Mouse (Mus musculus): Measurements from ENCODE around the gene Hacd3. TPM values are rescaled to one million over a fixed set of nuclear protein-coding genes. Genes with fewer than 3 reads are reported as not detected.

The Hacd3 gene
- polyA plus RNA-seq, 1 experiment from 2014 or later = 90.2 TPM

GRCm38 (mm10) chr9:64960978-64961320 lies 60.5 kb downstream of the Hacd3 start:
- H3K4me2 ChIP-seq (replicated peaks) = peak overlapping the region; percentile 63
- H3K27me3 ChIP-seq (replicated peaks) = no peaks in the 10 kb centered on the region
- WGBS = 0% methylated on average over 17 of the region's 17 CpGs
- H3K9ac ChIP-seq = peak overlapping the region; percentile 93
- H3K9me3 ChIP-seq = no peaks in the 10 kb centered on the region
- H3K4me3 ChIP-seq (replicated peaks) = peak overlapping the region; percentile 72
- peaks cover 8% of the 10 kb centered on the region for H3K4me1 ChIP-seq (replicated peaks)
- H3K27ac ChIP-seq = peak overlapping the region; percentile 90
- ATAC-seq = peak; percentile 90
- peaks cover 14% of the 10 kb centered on the region; the same call in 1 of the 2 replicates for H3K36me3 ChIP-seq

GRCm38 (mm10) chr9:64960117-64960977 lies 61.1 kb downstream of the Hacd3 start, which contains the start of gene Ints14:
Gene Ints14 (plus strand): TSS chr9:64960905.
- H3K9me3 ChIP-seq = no peaks in the 10 kb centered on the region
- peak within 1 kb of the TSS; percentile 72 for H3K4me3 ChIP-seq (replicated peaks)
- no peaks in the 10 kb centered on the region for H3K27me3 ChIP-seq (replicated peaks)
- peak within 1 kb of the TSS; percentile 63 for H3K4me2 ChIP-seq (replicated peaks)
- peak within 1 kb of the TSS; percentile 93 for H3K9ac ChIP-seq
- H3K4me1 ChIP-seq (replicated peaks) = peaks cover 8% of the 10 kb centered on the region
- H3K27ac ChIP-seq = peak within 1 kb of the TSS; percentile 90
- peak; percentile 98 for ATAC-seq
- 2% methylated on average over 29 of the region's 29 CpGs for WGBS
- 0 out of 2 replicates have a peak, but pooled peaks cover 11% of the 10 kb centered on the region for H3K36me3 ChIP-seq

GRCm38 (mm10) chr9:64957276-64957675 lies 64.2 kb downstream of the Hacd3 start:
- no peaks in the 10 kb centered on the region for H3K9me3 ChIP-seq
- no peak for ATAC-seq
- 86% methylated on average over 3 of the region's 3 CpGs for WGBS

GRCm38 (mm10) chr9:64956337-64956736 lies 65.2 kb downstream of the Hacd3 start:
- no peak for ATAC-seq
- Histone ChIP-seq H3K9ac (peak overlapping the region; percentile 23; the same call in 1 of the 2 replicates), H3K27ac (no peak overlapping the region), H3K27me3 (replicated peaks) (peaks cover 8% of the 10 kb centered on the region; the same call in 1 of the 2 replicates), H3K9me3 (no peaks in the 10 kb centered on the region), H3K36me3 (no peaks in the 10 kb centered on the region), H3K4me1 (replicated peaks) (0 out of 2 replicates have a peak, but pooled peaks cover 3% of the 10 kb centered on the region), H3K4me3 (replicated peaks) (no peak overlapping the region), H3K4me2 (replicated peaks) (peak overlapping the region; percentile 47)
- WGBS = 24% methylated on average over 12 of the region's 12 CpGs

More at GRCm38 (mm10) chr9:64957276-64957675, 64.2 kb downstream of the Hacd3 start:
- Histone ChIP-seq H3K4me3 (replicated peaks) (no peak overlapping the region), H3K9ac (no peak overlapping the region), H3K27me3 (replicated peaks) (no peaks in the 10 kb centered on the region), H3K36me3 (no peaks in the 10 kb centered on the region), H3K4me1 (replicated peaks) (peaks cover 8% of the 10 kb centered on the region), H3K27ac (no peak overlapping the region), H3K4me2 (replicated peaks) (no peak overlapping the region)

GRCm38 (mm10) chr9:64953190-64953589 lies 68.3 kb downstream of the Hacd3 start:
- H3K9me3 ChIP-seq = no peaks in the 10 kb centered on the region
- H3K4me3 ChIP-seq (replicated peaks) = no peak overlapping the region
- H3K4me2 ChIP-seq (replicated peaks) = no peak overlapping the region
- no peak for ATAC-seq
- H3K9ac ChIP-seq = no peak overlapping the region
- WGBS = 51% methylated on average over 7 of the region's 7 CpGs
- peaks cover 12% of the 10 kb centered on the region; the same call in 1 of the 2 replicates for H3K27me3 ChIP-seq (replicated peaks)
- 0 out of 2 replicates have a peak, but pooled peaks cover 3% of the 10 kb centered on the region for H3K4me1 ChIP-seq (replicated peaks)
- H3K27ac ChIP-seq = no peak overlapping the region
- H3K36me3 ChIP-seq = no peaks in the 10 kb centered on the region

GRCm38 (mm10) chr9:64952055-64952454 lies 69.4 kb downstream of the Hacd3 start:
- no peak overlapping the region for H3K4me3 ChIP-seq (replicated peaks)
- no peak overlapping the region for H3K27ac ChIP-seq
- H3K4me2 ChIP-seq (replicated peaks) = no peak overlapping the region
- WGBS = 15% methylated on average over 5 of the region's 5 CpGs
- no peak for ATAC-seq
- H3K9ac ChIP-seq = no peak overlapping the region
- peaks cover 12% of the 10 kb centered on the region; the same call in 1 of the 2 replicates for H3K27me3 ChIP-seq (replicated peaks)
- no peaks in the 10 kb centered on the region for H3K9me3 ChIP-seq
- no peaks in the 10 kb centered on the region for H3K36me3 ChIP-seq
- 0 out of 2 replicates have a peak, but pooled peaks cover 3% of the 10 kb centered on the region for H3K4me1 ChIP-seq (replicated peaks)

- Histone ChIP-seq H3K4me3 (replicated peaks) (no peak within 1 kb of the TSS), H3K27me3 (replicated peaks) (peaks cover 12% of the 10 kb centered on the region; the same call in 1 of the 2 replicates), H3K36me3 (no peaks in the 10 kb centered on the region), H3K4me1 (replicated peaks) (no peaks in the 10 kb centered on the region), H3K4me2 (replicated peaks) (no peak within 1 kb of the TSS), H3K9me3 (no peaks in the 10 kb centered on the region), H3K27ac (no peak within 1 kb of the TSS), H3K9ac (no peak within 1 kb of the TSS)
- ATAC-seq = no peak
- WGBS = 34% methylated on average over 11 of the region's 11 CpGs
Measured at GRCm38 (mm10) chr9:64951161-64951657, 70.3 kb downstream of the Hacd3 start, which contains the start of gene Slc24a1. Gene Slc24a1 (minus strand): TSS chr9:64951607.

- no peaks in the 10 kb centered on the region for H3K36me3 ChIP-seq
- no peak overlapping the region for H3K27ac ChIP-seq
- H3K4me2 ChIP-seq (replicated peaks) = no peak overlapping the region
- peaks cover 9% of the 10 kb centered on the region; the same call in 1 of the 2 replicates for H3K4me1 ChIP-seq (replicated peaks)
- no peak overlapping the region for H3K4me3 ChIP-seq (replicated peaks)
- ATAC-seq = no peak
- H3K9me3 ChIP-seq = no peaks in the 10 kb centered on the region
- H3K9ac ChIP-seq = no peak overlapping the region
- WGBS = 84% methylated on average over 9 of the region's 9 CpGs
- H3K27me3 ChIP-seq (replicated peaks) = peaks cover 12% of the 10 kb centered on the region; the same call in 1 of the 2 replicates
Measured at GRCm38 (mm10) chr9:64947483-64948095, 73.9 kb downstream of the Hacd3 start.

- Histone ChIP-seq H3K27ac (no peak overlapping the region), H3K9me3 (no peaks in the 10 kb centered on the region), H3K9ac (no peak overlapping the region), H3K36me3 (no peaks in the 10 kb centered on the region), H3K27me3 (replicated peaks) (no peaks in the 10 kb centered on the region), H3K4me2 (replicated peaks) (peak overlapping the region; percentile 39), H3K4me1 (replicated peaks) (peaks cover 9% of the 10 kb centered on the region; the same call in 1 of the 2 replicates), H3K4me3 (replicated peaks) (no peak overlapping the region)
- WGBS = 16% methylated on average over 11 of the region's 11 CpGs
- ATAC-seq = peak; percentile 76
Measured at GRCm38 (mm10) chr9:64943997-64944396, 77.5 kb downstream of the Hacd3 start.

GRCm38 (mm10) chr9:64941650-64942049 lies 79.8 kb downstream of the Hacd3 start:
- Histone ChIP-seq H3K4me1 (replicated peaks) (peaks cover 9% of the 10 kb centered on the region; the same call in 1 of the 2 replicates), H3K9ac (no peak overlapping the region), H3K27me3 (replicated peaks) (no peaks in the 10 kb centered on the region), H3K27ac (no peak overlapping the region), H3K4me3 (replicated peaks) (no peak overlapping the region), H3K36me3 (no peaks in the 10 kb centered on the region), H3K9me3 (no peaks in the 10 kb centered on the region), H3K4me2 (replicated peaks) (no peak overlapping the region)
- ATAC-seq = no peak
- 79% methylated on average over 4 of the region's 4 CpGs for WGBS

- H3K4me2 ChIP-seq (replicated peaks) = no peak overlapping the region
Measured at GRCm38 (mm10) chr9:64940731-64941346, 80.7 kb downstream of the Hacd3 start.

More at GRCm38 (mm10) chr9:64940731-64941346, 80.7 kb downstream of the Hacd3 start:
- H3K27ac ChIP-seq = 0 out of 2 replicates have a peak overlapping the region, but pooled peaks have one; percentile 9
- WGBS = 63% methylated on average over 11 of the region's 11 CpGs
- no peaks in the 10 kb centered on the region for H3K27me3 ChIP-seq (replicated peaks)
- no peak for ATAC-seq
- H3K9ac ChIP-seq = no peak overlapping the region
- no peaks in the 10 kb centered on the region for H3K36me3 ChIP-seq
- no peak overlapping the region for H3K4me3 ChIP-seq (replicated peaks)
- peaks cover 9% of the 10 kb centered on the region; the same call in 1 of the 2 replicates for H3K4me1 ChIP-seq (replicated peaks)
- H3K9me3 ChIP-seq = no peaks in the 10 kb centered on the region
